Mouse (Mus musculus) G1E (cell line): ENCODE data around the gene Hist1h3e.

Experiments used
- CTCF ChIP-seq: IDR thresholded peaks from 2 replicates; pipeline ENCODE4 v1.5.1; 2012; ENCODE audit warnings: low read depth, low read length, inconsistent platforms, mixed read lengths
- POLR2AphosphoS5 ChIP-seq: IDR thresholded peaks from 2 replicates; pipeline ENCODE4 v1.6.1; 2012; ENCODE audit warnings: low read depth, low read length, inconsistent platforms; ENCODE audit not compliant: insufficient replicate concordance

DNA sequence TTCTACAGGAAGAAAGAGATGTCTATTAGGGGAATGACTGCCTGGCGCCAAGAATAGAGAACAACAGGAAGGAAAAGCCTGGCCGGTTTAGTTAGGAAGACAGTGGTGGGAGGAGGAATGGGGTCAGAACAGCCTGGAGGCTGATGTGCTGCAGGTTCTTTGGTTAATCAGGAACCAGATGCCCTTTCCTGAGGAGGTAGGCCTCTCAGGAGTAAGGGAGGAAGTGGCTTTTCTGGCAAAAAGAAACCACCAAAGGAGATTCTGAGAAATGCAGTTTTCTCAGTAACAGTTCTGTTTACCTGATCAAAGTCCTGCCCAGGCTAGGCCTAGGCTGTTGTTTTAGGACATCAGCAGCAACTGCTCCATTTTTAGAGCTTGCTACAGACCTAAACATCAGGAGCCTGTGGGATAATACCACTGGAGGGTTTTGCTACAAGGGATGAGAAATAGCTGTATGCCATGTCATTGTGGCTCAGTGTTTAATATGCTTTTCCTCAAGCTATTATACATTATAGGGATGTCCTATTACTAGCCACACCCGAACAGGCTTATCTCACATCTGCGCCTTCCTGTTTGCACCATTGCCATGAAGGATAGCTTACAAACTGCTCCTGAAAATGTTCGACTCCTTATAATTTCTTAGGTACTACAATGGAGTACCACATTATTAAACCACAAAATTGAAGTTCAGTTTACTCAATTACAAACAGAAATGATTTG, 31.0 kb upstream of the Hist1h3e start:
- TF ChIP-seq CTCF (no peak), POLR2AphosphoS5 (no peak)
